Mouse (Mus musculus) E14TG2a.4 (cell line): ENCODE results near the gene Pkmyt1.

ENCODE experiments used
- H3K27me3 ChIP-seq: 2 replicates; pipeline ENCODE4 v1.6.1; 2014; ENCODE audit warnings: low read length, control low read depth; ENCODE audit not compliant: insufficient read depth
- H3K36me3 ChIP-seq: 2 replicates; pipeline ENCODE4 v1.6.1; 2014; ENCODE audit warnings: low read length, control low read depth; ENCODE audit not compliant: insufficient read depth
- H3K4me1 ChIP-seq: replicated peaks from 2 replicates; pipeline ENCODE4 v1.6.1; 2014; ENCODE audit warnings: low read depth, low read length, control low read depth
- H3K4me3 ChIP-seq: replicated peaks from 2 replicates; pipeline ENCODE4 v1.5.1; 2014; ENCODE audit warnings: mild to moderate bottlenecking, low read length
- H3K9me3 ChIP-seq: 2 replicates; pipeline ENCODE4 v1.6.1; 2014; ENCODE audit warnings: low read length, control low read depth
- CTCF ChIP-seq: conservative IDR thresholded peaks from 2 replicates; pipeline ENCODE4 v1.5.1; 2014; ENCODE audit warnings: low read length
- NANOG ChIP-seq: IDR thresholded peaks from 2 replicates; pipeline ENCODE4 v1.6.1; 2014; ENCODE audit warnings: borderline replicate concordance, low read length, mixed read lengths
- POU5F1 ChIP-seq: IDR thresholded peaks from 2 replicates; pipeline ENCODE4 v1.6.1; 2014; ENCODE audit warnings: low read length, borderline replicate concordance

The Pkmyt1 gene

GRCm38 (mm10) chr17:23725999-23726757 lies at the start of gene Pkmyt1:
Gene Pkmyt1 (plus strand): TSS chr17:23726336.
- no peak for TF ChIP-seq POU5F1
- TF ChIP-seq NANOG, result no peak
- no peak for TF ChIP-seq CTCF
- Histone ChIP-seq H3K36me3 (0 out of 2 replicates have a peak, but pooled peaks cover 2% of the 10 kb centered on the region), H3K9me3 (no peaks in the 10 kb centered on the region), H3K4me3 (peak within 1 kb of the TSS; percentile 94), H3K27me3 (peaks cover 24% of the 10 kb centered on the region), H3K4me1 (peaks cover 33% of the 10 kb centered on the region)

GRCm38 (mm10) chr17:23676473-23677031 lies 49.6 kb upstream of the Pkmyt1 start:
- peaks cover 89% of the 10 kb centered on the region for H3K4me1 ChIP-seq
- peaks cover 28% of the 10 kb centered on the region for H3K36me3 ChIP-seq
- TF ChIP-seq NANOG, result no peak
- H3K4me3 ChIP-seq, result peak overlapping the region; percentile 89
- H3K9me3 ChIP-seq, result no peaks in the 10 kb centered on the region
- peaks cover 48% of the 10 kb centered on the region for H3K27me3 ChIP-seq

- peaks cover 26% of the 10 kb centered on the region for H3K36me3 ChIP-seq
- TF ChIP-seq NANOG (no peak), CTCF (no peak), POU5F1 (no peak)
- peak within 1 kb of the TSS; percentile 89 for H3K4me3 ChIP-seq
- peaks cover 55% of the 10 kb centered on the region for H3K27me3 ChIP-seq
- H3K9me3 ChIP-seq, result no peaks in the 10 kb centered on the region
- peaks cover 89% of the 10 kb centered on the region for H3K4me1 ChIP-seq
Observed at GRCm38 (mm10) chr17:23677236-23677679, 48.9 kb upstream of the Pkmyt1 start, which contains the start of gene Tnfrsf12a. Gene Tnfrsf12a (minus strand): TSS chr17:23677468.

GRCm38 (mm10) chr17:23679127-23679835 lies 46.9 kb upstream of the Pkmyt1 start, which contains the start of gene Cldn6:
Gene Cldn6 (plus strand): TSS chr17:23679249.
- Histone ChIP-seq H3K4me3 (peak within 1 kb of the TSS; percentile 76), H3K4me1 (peaks cover 94% of the 10 kb centered on the region), H3K27me3 (peaks cover 70% of the 10 kb centered on the region), H3K36me3 (peaks cover 24% of the 10 kb centered on the region), H3K9me3 (no peaks in the 10 kb centered on the region)
- no peak for TF ChIP-seq POU5F1
- no peak for TF ChIP-seq NANOG
- TF ChIP-seq CTCF, result no peak

GRCm38 (mm10) chr17:23680336-23680735 lies 45.8 kb upstream of the Pkmyt1 start:
- peak overlapping the region; percentile 76 for H3K4me3 ChIP-seq
- peaks cover 94% of the 10 kb centered on the region for H3K4me1 ChIP-seq
- no peaks in the 10 kb centered on the region for H3K9me3 ChIP-seq
- H3K27me3 ChIP-seq, result peaks cover 70% of the 10 kb centered on the region
- H3K36me3 ChIP-seq, result peaks cover 17% of the 10 kb centered on the region
- no peak for TF ChIP-seq NANOG

GRCm38 (mm10) chr17:23681086-23681485 lies 45.0 kb upstream of the Pkmyt1 start:
- TF ChIP-seq NANOG, result no peak
- TF ChIP-seq CTCF, result no peak
- TF ChIP-seq POU5F1, result no peak
- peak overlapping the region; percentile 5; the same call in 1 of the 2 replicates for H3K4me3 ChIP-seq
- peaks cover 91% of the 10 kb centered on the region for H3K4me1 ChIP-seq
- H3K36me3 ChIP-seq, result peaks cover 14% of the 10 kb centered on the region
- H3K9me3 ChIP-seq, result no peaks in the 10 kb centered on the region
- H3K27me3 ChIP-seq, result peaks cover 70% of the 10 kb centered on the region

- 0 out of 2 replicates have a peak overlapping the region, but pooled peaks have one; percentile 5 for H3K4me3 ChIP-seq
- peaks cover 14% of the 10 kb centered on the region for H3K36me3 ChIP-seq
- TF ChIP-seq POU5F1 (no peak), NANOG (no peak), CTCF (no peak)
- peaks cover 61% of the 10 kb centered on the region for H3K27me3 ChIP-seq
- no peaks in the 10 kb centered on the region for H3K9me3 ChIP-seq
- H3K4me1 ChIP-seq, result peaks cover 82% of the 10 kb centered on the region
Observed at GRCm38 (mm10) chr17:23682092-23682491, 44.0 kb upstream of the Pkmyt1 start.

GRCm38 (mm10) chr17:23682530-23682929 lies 43.6 kb upstream of the Pkmyt1 start:
- H3K4me1 ChIP-seq, result peaks cover 80% of the 10 kb centered on the region
- H3K36me3 ChIP-seq, result peaks cover 14% of the 10 kb centered on the region

More at GRCm38 (mm10) chr17:23682530-23682929, 43.6 kb upstream of the Pkmyt1 start:
- H3K4me3 ChIP-seq, result peak overlapping the region; percentile 73
- no peaks in the 10 kb centered on the region for H3K9me3 ChIP-seq
- TF ChIP-seq NANOG (no peak), CTCF (no peak), POU5F1 (no peak)
- H3K27me3 ChIP-seq, result peaks cover 61% of the 10 kb centered on the region
